Mouse (Mus musculus) heart, postnatal 0 days (tissue): Measurements from ENCODE around the gene Lgi4.

Source experiments
- CTCF ChIP-seq: IDR thresholded peaks from 2 replicates; pipeline ENCODE4 v1.5.1; 2016; ENCODE audit warnings: antibody characterized with exemption, control low read depth, low read depth
- EP300 ChIP-seq: IDR thresholded peaks from 2 replicates; pipeline ENCODE4 v1.6.1; 2016; ENCODE audit warnings: antibody characterized with exemption, low read depth

GRCm38 (mm10) chr7:31084140-31084539 lies 25.0 kb downstream of the Lgi4 start:
- no peak for TF ChIP-seq CTCF
- TF ChIP-seq EP300, result no peak
